Mouse (Mus musculus) E14TG2a.4 (cell line): ENCODE measurements around the gene Tubgcp6.

Experiments used
- H3K27me3 ChIP-seq: 2 replicates; pipeline ENCODE4 v1.6.1; 2014; ENCODE audit warnings: low read length, control low read depth; ENCODE audit not compliant: insufficient read depth
- H3K36me3 ChIP-seq: 2 replicates; pipeline ENCODE4 v1.6.1; 2014; ENCODE audit warnings: low read length, control low read depth; ENCODE audit not compliant: insufficient read depth
- H3K4me1 ChIP-seq: replicated peaks from 2 replicates; pipeline ENCODE4 v1.6.1; 2014; ENCODE audit warnings: low read depth, low read length, control low read depth
- H3K4me3 ChIP-seq: replicated peaks from 2 replicates; pipeline ENCODE4 v1.5.1; 2014; ENCODE audit warnings: mild to moderate bottlenecking, low read length
- H3K9me3 ChIP-seq: 2 replicates; pipeline ENCODE4 v1.6.1; 2014; ENCODE audit warnings: low read length, control low read depth
- CTCF ChIP-seq: conservative IDR thresholded peaks from 2 replicates; pipeline ENCODE4 v1.5.1; 2014; ENCODE audit warnings: low read length
- NANOG ChIP-seq: IDR thresholded peaks from 2 replicates; pipeline ENCODE4 v1.6.1; 2014; ENCODE audit warnings: borderline replicate concordance, low read length, mixed read lengths
- POU5F1 ChIP-seq: IDR thresholded peaks from 2 replicates; pipeline ENCODE4 v1.6.1; 2014; ENCODE audit warnings: low read length, borderline replicate concordance

The Tubgcp6 gene

GRCm38 (mm10) chr15:89069336-89069840 lies 53.5 kb downstream of the Tubgcp6 start:
- no peaks in the 10 kb centered on the region for H3K36me3 ChIP-seq
- TF ChIP-seq NANOG (no peak), CTCF (no peak), POU5F1 (no peak)
- peaks cover 97% of the 10 kb centered on the region for H3K27me3 ChIP-seq

DNA sequence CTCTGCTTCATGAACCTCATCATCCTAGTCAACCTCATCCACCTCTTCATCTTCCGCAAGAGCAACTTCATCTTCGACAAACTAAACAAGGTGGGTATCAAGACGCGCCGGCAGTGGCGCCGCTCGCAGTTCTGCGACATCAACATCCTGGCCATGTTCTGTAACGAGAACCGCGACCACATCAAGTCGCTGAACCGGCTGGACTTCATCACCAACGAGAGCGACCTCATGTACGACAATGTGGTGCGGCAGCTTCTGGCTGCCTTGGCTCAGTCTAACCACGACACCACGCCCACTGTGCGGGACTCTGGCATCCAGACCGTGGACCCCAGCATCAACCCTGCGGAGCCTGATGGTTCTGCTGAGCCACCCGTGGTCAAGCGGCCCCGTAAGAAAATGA lies 54.7 kb downstream of the Tubgcp6 start:
- no peak for TF ChIP-seq CTCF
- TF ChIP-seq POU5F1, result no peak
- TF ChIP-seq NANOG, result no peak
- H3K36me3 ChIP-seq, result no peaks in the 10 kb centered on the region
- no peaks in the 10 kb centered on the region for H3K9me3 ChIP-seq
- H3K4me1 ChIP-seq, result peaks cover 45% of the 10 kb centered on the region
- peaks cover 98% of the 10 kb centered on the region for H3K27me3 ChIP-seq
- peak overlapping the region; percentile 76 for H3K4me3 ChIP-seq

More at GRCm38 (mm10) chr15:89069336-89069840, 53.5 kb downstream of the Tubgcp6 start:
- Histone ChIP-seq H3K9me3 (no peaks in the 10 kb centered on the region), H3K4me1 (peaks cover 45% of the 10 kb centered on the region), H3K4me3 (peak overlapping the region; percentile 67)

DNA sequence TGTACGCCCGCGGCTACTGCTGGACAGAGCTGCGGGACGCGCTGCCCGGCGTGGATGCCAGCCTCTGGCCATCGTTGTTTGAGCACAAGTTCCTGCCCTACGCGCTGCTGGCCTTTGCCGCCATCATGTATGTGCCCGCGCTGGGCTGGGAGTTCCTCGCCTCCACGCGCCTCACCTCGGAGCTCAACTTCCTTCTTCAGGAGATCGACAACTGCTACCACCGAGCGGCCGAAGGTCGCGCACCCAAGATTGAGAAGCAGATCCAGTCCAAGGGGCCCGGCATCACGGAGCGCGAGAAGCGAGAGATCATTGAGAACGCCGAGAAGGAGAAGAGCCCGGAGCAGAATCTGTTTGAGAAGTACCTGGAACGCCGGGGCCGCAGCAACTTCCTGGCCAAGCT lies 55.3 kb downstream of the Tubgcp6 start:
- peak overlapping the region; percentile 76 for H3K4me3 ChIP-seq
- H3K4me1 ChIP-seq, result peaks cover 45% of the 10 kb centered on the region
- no peak for TF ChIP-seq NANOG
- TF ChIP-seq CTCF, result no peak
- no peak for TF ChIP-seq POU5F1
- H3K9me3 ChIP-seq, result no peaks in the 10 kb centered on the region
- H3K27me3 ChIP-seq, result peaks cover 98% of the 10 kb centered on the region
- no peaks in the 10 kb centered on the region for H3K36me3 ChIP-seq

- Histone ChIP-seq H3K9me3 (no peaks in the 10 kb centered on the region), H3K36me3 (no peaks in the 10 kb centered on the region), H3K4me1 (peaks cover 36% of the 10 kb centered on the region), H3K4me3 (no peak overlapping the region), H3K27me3 (peaks cover 100% of the 10 kb centered on the region)
- TF ChIP-seq POU5F1, result no peak
- no peak for TF ChIP-seq NANOG
- no peak for TF ChIP-seq CTCF
Observed at GRCm38 (mm10) chr15:89064891-89065290, 58.0 kb downstream of the Tubgcp6 start.

DNA sequence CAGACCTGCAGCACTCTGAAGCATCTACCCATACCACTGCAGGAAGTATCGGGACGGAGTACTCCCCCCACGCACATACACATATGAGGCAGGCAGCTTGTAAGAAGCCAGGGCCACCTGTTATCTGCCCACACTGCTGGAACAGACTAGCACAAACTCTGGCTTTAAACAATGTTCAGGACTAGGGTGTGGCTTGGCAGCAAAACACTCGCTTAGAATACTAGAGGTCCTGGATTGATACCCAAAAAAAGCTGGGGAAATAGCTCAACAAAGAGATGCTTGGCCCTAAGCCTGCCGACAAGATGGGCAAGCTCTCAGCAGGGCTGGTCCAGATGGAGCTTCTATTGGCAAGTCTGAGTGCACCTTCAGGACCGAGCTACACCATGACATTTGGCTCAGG lies 59.4 kb downstream of the Tubgcp6 start:
- Histone ChIP-seq H3K9me3 (no peaks in the 10 kb centered on the region), H3K27me3 (peaks cover 95% of the 10 kb centered on the region), H3K4me3 (no peak overlapping the region), H3K4me1 (peaks cover 30% of the 10 kb centered on the region), H3K36me3 (no peaks in the 10 kb centered on the region)
- TF ChIP-seq POU5F1, result no peak
- TF ChIP-seq NANOG, result no peak
- TF ChIP-seq CTCF, result no peak

DNA sequence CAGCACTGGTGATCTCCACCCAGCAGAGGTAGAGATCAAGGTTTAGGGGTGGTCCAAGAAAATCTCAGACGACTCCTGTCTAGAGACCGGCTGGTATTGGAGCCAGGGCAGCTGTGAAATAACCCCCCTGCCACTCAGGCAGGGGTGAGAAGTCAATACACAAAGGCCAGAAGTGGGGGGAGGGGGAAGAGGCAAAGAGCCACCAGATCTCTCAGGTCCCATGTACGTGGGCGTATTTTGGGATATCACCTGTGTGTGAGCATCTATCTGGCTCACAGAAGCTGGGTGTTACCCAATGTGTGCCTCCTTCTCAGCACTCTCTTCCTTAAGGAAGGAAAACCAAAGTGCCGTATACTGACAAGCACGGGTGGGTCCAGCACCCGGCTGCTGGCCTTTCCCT lies 59.9 kb downstream of the Tubgcp6 start:
- H3K27me3 ChIP-seq, result peaks cover 95% of the 10 kb centered on the region
- H3K4me1 ChIP-seq, result peaks cover 27% of the 10 kb centered on the region
- no peaks in the 10 kb centered on the region for H3K9me3 ChIP-seq
- TF ChIP-seq POU5F1, result no peak
- no peaks in the 10 kb centered on the region for H3K36me3 ChIP-seq
- H3K4me3 ChIP-seq, result no peak overlapping the region

GRCm38 (mm10) chr15:89062518-89062910 lies 60.4 kb downstream of the Tubgcp6 start:
- H3K4me3 ChIP-seq, result no peak overlapping the region
- peaks cover 95% of the 10 kb centered on the region for H3K27me3 ChIP-seq
- TF ChIP-seq CTCF (no peak), POU5F1 (no peak), NANOG (no peak)
- peaks cover 22% of the 10 kb centered on the region for H3K4me1 ChIP-seq
- H3K9me3 ChIP-seq, result no peaks in the 10 kb centered on the region
- H3K36me3 ChIP-seq, result no peaks in the 10 kb centered on the region

- Histone ChIP-seq H3K4me3 (no peak overlapping the region), H3K4me1 (peaks cover 17% of the 10 kb centered on the region), H3K27me3 (peaks cover 94% of the 10 kb centered on the region), H3K9me3 (no peaks in the 10 kb centered on the region), H3K36me3 (no peaks in the 10 kb centered on the region)
- no peak for TF ChIP-seq CTCF
- no peak for TF ChIP-seq NANOG
- TF ChIP-seq POU5F1, result no peak
Observed at GRCm38 (mm10) chr15:89061761-89062517, 61.0 kb downstream of the Tubgcp6 start.

DNA sequence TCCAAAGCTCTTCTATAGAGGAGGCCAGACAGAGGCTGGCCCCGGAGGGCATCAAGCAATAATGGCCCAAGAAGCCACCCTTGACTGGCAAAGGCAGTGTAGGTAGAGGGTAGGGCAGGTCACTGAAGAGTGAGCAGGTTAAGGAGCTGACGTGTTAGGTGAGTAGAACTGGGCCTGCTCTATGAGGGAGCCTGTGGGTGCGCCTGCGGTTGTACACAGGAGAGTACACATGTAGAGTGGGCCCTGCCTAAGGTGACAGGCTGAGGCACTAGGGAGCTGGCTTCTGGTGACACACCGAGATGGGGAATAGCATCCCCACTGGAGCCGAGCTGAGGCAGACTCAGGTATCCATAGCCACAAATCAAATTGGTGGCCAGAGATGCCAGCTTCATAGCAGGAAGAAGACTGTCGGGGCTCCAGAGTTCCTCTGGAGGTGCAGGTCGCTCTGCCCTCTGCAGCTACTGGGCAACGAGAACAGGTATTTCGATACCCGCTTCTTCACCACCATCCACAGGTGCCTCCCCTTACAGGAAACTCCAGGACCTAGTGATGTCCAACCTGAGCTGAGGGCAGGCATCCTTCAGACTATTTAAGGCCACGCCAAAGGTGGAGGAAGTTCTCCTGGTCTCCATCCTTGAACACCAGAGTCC lies 62.0 kb downstream of the Tubgcp6 start:
- Histone ChIP-seq H3K4me1 (peaks cover 17% of the 10 kb centered on the region), H3K36me3 (no peaks in the 10 kb centered on the region), H3K9me3 (no peaks in the 10 kb centered on the region), H3K4me3 (peak overlapping the region; percentile 81; the same call in 1 of the 2 replicates), H3K27me3 (peaks cover 91% of the 10 kb centered on the region)
- TF ChIP-seq CTCF (no peak), NANOG (no peak), POU5F1 (no peak)
